Mouse (Mus musculus) right cerebral cortex, adult 2 months (tissue): Measurements from ENCODE around the gene Bmf.

Source experiments
- DNase-seq, 2 experiments: peaks; one replicate each; pipeline ENCODE4 v3.0.0; 2021 to 2022; ENCODE audit warnings: low spot score in 2 of 2

Gene Bmf

DNA sequence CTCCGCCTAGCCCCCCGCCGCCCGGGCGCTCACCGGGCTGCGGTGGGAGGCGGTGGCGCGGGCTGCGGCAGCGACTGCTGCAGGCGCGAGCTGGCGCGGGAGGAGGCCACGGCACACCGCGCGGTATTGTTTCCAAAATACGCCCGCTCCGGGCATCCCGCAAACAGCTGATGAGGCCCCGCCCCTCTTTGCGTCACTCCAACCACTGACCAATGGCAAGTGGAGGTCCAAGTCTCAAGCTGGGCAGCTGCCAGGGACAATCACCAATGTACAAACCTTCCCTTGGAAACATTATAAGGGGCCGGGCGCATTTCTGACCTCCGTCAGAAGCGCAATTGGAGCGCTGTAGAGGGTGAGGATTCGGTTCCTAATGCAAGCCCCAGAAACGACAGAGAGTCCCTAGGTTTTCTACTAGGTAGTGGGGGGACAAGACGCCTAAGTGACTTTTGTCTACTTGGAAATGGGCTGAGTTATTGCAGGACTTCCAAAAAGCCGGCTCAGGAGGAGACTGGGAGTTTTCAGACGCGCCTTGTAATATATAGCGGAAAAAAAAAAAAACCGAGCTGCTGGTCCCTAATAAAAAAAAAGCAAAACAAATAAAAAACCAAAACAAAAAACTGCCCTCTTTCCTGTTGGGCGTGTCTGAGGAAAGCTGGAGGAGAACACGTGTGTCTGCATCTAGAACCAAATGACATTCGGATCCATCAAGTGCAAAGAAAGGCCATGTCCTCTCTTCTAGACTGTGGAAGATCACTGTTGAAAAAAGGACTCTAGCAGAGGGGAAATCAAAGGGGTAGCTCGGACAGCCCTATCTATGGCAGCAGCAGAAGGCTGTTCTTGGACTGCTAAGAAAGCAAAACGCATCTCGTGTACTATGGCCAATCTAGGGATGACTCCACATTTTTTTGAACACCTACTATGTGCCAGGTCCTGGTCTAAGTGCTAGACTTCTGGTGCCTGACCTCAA is at the start of gene Bmf:
Gene Bmf (minus strand): TSS at position 181 of the 967 bp plus-strand sequence.
- peak; percentile 88 to 96 for DNase-seq

GRCm38 (mm10) chr2:118599087-118599486 is 49.6 kb upstream of the Bmf start:
- no peak for DNase-seq

GRCm38 (mm10) chr2:118597673-118598568 is 48.4 kb upstream of the Bmf start, which contains the start of gene Bub1b:
TSS of gene Bub1b (plus strand) at chr2:118598211.
- peak; percentile 92 to 94 for DNase-seq

DNA sequence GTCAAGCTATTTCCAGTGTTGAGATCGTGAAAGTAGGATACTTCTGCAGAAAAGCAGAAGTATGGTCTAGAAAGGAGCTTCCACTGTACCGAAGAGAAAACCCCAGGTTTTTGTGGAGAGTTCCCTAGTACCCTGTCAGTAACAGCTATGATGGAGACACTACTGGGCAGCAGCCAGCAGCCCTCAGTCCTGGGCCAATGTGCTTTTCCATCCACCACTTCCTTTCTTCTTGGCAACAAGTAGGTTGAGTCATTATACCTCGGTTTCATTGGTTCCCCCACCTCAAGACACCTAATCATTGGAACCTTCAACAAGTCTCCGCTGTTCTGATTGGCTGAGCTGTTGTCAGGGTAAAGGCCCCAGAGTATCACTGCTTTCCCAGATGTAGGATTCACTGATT is 41.6 kb upstream of the Bmf start:
- DNase-seq = no peak

DNA sequence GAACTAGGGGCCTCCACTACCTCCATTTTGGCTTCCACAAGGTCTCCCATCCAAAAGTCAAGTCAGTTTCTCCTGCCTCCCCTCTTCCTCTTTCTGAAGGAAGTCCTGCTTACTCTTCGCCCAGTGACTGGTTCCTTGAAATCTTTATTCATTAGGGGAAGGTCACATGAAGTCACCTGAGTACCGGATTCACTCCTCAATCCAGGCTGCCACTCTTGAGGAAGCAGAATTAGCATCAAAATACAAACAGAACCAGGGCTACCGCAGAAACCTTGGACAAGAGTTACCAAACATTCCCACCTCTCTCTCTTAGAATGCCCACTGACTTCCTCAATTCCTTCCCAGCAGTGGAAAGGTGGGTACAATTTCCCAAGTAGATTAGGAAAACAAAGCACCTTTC is 38.2 kb upstream of the Bmf start:
- DNase-seq = no peak

DNA sequence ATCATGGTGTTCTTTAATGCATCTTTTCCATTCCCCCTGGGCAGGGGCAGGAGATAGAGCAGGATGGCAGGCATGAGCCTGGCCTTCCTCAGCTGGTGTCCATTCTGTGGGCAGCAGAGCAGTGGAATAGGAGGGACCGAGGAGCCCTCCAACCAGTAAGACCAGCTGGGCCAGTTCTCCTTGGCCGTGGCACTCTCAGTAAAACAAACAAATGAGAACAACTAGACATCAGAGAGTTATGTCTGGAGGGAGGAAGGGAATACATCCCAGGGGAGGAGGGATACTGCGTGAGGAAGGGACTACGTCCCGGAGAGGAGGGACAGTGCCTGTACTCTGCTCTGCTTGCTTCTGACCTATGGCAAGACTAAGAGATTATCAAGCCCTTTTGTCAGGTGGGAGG is 36.5 kb upstream of the Bmf start:
- no peak for DNase-seq

- no peak for DNase-seq
Measured at GRCm38 (mm10) chr2:118573135-118573534, 23.6 kb upstream of the Bmf start.

DNA sequence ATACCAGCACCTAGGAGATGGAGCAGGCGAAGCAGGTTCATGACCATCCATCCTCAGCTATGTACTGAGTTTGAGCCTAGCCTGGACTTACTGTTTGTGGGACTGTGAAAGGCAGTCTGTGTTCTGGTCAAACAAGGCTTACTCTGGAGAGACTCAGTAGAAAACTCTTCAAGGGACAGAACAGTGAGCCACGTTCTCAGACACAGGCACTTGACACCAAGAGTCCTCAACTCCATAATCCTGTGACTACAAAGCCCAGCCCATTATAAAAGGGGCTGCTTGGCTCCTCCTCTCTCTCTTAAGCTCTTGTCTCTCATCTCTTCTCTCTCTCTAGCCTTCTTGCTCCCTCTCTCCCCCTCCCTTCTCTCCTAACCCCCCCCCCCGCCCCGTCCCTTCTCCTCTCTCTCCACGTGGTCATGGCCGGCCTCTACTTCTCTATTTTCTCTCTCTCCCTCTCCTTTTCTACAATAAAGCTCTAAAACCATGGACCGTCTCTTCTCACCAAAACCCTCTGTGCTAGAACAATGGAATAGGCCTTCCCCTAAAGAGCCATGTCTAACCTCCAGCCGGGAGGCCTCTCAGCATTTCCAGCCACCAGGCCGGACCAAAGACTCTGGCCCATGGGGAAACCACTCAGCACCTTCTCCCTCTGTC is 22.8 kb upstream of the Bmf start:
- DNase-seq = no peak

GRCm38 (mm10) chr2:118570939-118571338 is 21.5 kb upstream of the Bmf start:
- no peak for DNase-seq

DNA sequence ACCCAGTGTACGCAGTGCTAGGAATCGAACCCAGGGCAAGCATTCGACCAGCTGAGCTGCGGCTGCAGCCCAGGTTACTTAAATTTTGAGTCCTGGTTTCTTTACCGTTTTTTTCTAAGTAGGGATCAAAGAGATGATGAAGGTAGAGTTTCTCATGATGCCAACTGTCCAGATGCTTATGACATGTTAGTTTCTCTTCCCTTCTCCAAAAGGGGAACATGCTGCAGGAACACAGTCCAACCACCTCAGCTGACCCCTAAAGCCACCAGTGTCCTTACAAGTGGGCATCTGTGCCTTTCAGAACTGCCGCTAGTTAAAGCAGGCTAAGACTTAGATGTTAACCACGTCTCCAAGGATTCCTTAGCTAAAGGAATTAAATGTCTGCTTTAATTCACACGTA is 17.7 kb upstream of the Bmf start:
- DNase-seq = no peak

GRCm38 (mm10) chr2:118562431-118562830 is 12.9 kb upstream of the Bmf start:
- no peak for DNase-seq

DNA sequence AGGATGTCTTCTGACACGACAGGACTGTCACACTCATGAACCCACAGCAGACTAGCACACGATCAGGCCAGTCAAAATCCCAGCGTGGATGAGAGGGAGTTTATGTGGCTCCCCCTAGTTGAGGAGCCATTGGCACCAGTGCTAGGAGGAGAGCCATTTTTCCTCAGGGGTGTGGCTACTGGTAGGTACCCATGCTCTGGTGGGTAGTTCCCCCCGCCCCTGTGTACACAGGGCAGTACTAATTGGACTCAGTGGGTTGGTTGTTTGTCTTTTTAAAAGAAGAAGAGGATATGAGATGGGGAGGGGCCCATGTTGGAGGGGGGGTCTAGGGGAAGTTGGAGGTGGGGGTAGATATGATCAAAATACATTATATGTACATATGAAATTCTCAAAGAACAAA is 12.5 kb upstream of the Bmf start:
- no peak for DNase-seq

DNA sequence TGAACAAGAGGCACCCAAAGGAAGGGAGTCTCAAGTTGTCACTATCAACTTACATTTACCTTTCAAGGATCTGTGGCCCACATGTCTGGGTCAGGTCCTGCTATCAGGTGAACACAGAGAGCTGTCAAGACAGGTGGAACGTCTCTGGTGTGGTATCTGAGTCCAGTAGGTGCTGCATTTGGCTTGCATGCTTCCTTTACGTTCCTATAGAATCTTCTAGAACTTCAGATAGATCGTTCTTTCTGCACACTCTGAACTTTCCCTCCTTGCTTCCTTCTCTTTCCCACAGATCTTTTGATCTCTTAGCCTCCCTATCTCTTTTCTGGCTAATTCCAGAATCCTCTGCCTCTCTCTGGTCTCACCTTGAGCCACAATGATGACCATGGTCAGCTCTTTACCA is 8.9 kb upstream of the Bmf start:
- DNase-seq = no peak

- DNase-seq = peak in 1 of 2 experiments; percentile 64
Measured at GRCm38 (mm10) chr2:118554356-118554990, 5.0 kb upstream of the Bmf start.

DNA sequence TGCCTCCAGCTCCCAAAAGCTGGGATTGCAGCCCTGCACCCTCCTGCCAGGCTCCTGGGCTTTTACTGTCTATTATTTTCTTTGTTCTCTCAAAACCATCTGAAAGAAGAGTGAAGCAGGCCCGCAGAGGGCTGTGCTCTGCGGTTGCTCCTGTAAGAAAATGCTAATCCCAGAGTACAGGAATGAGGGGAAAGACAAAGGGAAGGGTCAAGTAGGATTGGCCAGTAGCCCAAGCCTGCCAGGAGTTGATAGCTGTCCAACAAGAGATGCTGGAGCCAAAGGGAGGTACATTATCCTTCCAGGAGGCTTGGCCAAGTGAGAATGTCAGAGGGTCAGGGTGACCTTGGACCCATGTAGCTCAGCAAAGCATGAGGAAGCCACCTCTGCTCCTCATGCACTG is 2.1 kb upstream of the Bmf start:
- no peak for DNase-seq

DNA sequence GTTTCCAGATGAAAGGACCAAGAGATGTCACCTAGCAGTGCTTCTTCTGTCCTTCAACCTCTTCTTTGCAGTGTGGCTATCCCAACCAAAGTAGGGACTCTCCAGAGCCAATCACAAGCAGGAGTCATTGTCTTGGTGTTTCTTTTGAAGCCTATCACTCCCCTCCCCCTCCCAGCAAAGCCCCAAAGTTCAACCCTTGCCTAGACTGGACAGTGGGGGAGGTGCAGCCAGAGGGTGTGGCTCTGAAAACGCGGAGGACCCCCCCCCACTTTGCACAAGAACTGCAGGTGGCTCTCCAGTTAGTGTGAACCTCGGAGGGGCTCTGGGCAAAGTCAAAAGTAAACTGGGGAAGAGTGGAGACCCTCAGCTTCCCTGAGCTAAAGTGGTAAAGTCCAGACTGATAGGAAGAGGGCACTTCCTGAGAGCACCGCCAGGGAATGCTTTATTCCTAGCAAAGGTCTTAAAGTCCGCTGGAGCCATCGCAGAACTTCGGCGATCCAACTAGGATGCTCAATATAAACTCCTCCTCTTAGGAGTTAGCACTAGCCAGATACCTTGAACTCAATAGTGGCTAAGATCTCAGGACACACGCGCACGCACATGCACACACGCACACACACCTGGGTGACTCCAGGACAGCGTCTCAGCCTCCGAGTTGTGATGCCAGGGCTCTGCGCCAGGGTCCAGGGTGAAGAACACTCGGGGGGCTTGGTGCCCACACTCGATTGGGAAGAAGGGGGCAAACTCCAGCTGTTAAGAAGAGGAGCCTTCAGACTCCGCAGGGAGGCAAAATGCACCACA is 866 bp downstream of the Bmf start:
- DNase-seq = no peak

DNA sequence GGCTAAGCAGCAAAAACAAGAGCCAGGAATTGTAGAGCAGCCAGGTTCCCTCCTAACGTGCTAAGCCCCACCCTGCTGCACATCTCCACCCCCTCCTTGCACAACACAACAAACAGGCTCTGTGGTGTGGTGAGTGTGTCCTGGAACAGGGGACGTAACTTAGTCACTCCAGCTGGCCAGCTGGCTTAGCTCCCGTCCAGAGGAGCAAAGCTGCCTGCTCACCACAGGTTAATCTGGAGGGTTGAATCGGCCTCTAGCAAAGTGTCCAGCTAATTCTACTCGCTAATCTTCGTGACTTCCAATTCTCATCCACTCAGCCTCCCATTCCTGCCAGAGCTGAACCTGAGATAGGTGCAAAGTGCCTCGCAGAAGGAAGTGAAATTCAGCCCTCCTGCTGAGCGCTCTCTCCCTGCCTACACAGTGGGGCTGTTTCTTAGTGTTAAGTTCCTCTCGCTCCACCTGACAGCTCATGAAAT is 1.9 kb downstream of the Bmf start:
- no peak for DNase-seq

- no peak for DNase-seq
Measured at GRCm38 (mm10) chr2:118546798-118547165, 2.7 kb downstream of the Bmf start.

DNA sequence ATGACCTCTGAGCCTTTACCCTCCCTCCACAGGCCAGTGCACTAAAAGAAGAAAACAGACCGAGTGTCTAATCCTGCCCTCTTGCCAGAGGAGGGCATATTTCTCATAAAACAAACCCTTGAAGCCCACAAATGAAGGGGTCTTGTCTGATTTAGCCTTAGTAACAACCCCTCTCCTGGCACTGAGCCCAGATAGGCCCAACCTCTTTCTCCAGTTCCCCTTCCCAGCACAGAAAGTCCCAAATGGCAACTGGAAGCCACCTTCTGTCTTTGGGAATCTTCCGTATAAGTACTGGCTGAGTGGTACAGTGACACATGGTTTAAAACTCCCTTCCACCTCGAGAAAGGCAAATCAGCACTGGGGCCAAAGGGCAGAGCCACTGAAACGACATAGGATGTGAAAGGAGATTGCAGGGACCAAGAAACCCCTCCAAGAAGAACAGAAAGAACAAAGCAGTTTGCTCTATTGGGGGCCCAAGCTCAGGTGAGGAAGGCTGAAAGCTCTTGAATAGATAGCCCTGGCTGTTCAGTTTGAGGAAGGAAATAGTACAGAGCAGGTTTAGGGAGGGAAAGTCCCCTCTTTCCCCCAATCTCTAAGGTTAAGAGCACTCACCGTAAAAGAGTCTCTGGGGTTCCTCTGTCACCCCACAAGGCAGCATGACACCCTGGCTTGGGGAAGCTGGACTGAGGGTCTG is 3.2 kb downstream of the Bmf start:
- DNase-seq = no peak
